8 mouse cellular contexts compared by ENCODE assay signal in the genomic region with DNA sequence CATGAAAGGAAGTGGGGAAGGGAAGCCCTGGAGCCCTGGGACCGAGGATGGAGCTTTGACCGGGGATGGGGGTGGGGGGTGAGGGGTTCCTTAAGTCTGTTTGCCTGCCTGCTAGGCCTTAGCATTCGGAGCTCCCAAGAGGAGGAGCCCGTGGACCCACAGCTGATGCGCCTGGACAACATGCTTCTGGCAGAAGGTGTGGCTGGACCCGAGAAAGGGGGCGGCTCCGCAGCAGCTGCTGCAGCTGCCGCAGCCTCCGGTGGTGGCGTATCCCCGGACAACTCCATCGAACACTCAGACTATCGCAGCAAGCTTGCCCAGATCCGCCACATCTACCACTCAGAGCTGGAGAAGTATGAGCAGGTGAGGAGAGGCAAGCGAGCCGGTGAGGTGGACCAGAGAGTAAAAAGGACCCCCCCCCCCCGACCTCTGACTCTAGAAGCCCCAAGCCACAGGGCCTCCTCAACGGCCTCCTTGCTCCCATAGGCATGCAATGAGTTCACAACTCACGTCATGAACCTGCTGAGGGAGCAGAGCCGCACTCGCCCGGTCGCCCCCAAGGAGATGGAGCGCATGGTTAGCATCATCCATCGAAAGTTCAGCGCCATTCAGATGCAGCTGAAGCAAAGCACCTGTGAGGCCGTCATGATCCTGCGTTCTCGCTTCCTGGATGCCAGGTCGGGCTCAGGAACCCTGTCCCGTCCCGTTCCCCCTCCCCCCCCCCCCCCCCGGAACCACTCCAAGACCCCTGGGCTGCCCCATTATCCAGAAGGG. TPM values are rescaled to one million over a fixed set of nuclear protein-coding genes. Genes with fewer than 3 reads are reported as not detected.
DNase-seq lines count a peak whose midpoint lies in the region; ATAC-seq and TF ChIP-seq lines count a peak whose summit lies in the region.

No protein-coding gene starts in this region.

- H3K4me2 ChIP-seq in forebrain, embryonic 14.5 days (ENCODE audit: low read length), result peak overlapping the region; percentile 84
- H3K4me2 ChIP-seq in limb, embryonic 13.5 days (replicated peaks), result peak overlapping the region; percentile 98
- peak overlapping the region; percentile 82 for H3K4me2 ChIP-seq in neural tube, embryonic 14.5 days (ENCODE audit: low read depth, low read length)

- peaks cover 14% of the 10 kb centered on the region for H3K36me3 ChIP-seq in C2C12 (ENCODE audit: control insufficient read depth, insufficient read depth)
- peaks cover 22% of the 10 kb centered on the region for H3K36me3 ChIP-seq in forebrain, embryonic 14.5 days (ENCODE audit: control insufficient read depth, insufficient read depth, low read length)
- H3K36me3 ChIP-seq in limb, embryonic 13.5 days, result peaks cover 29% of the 10 kb centered on the region
- H3K36me3 ChIP-seq in neural tube, embryonic 14.5 days (ENCODE audit: control insufficient read depth, insufficient read depth, low read length), result peaks cover 11% of the 10 kb centered on the region; the same call in 1 of the 2 replicates

- H3K9me3 ChIP-seq in forebrain, embryonic 14.5 days (replicated peaks; ENCODE audit: control insufficient read depth, low read length), result no peaks in the 10 kb centered on the region
- H3K9me3 ChIP-seq in limb, embryonic 13.5 days, result no peaks in the 10 kb centered on the region
- H3K9me3 ChIP-seq in neural tube, embryonic 14.5 days (ENCODE audit: control insufficient read depth, low read length), result no peaks in the 10 kb centered on the region

- H3ac ChIP-seq in C2C12 (ENCODE audit: control insufficient read depth, insufficient read length, low read depth), result peak overlapping the region; percentile 3

- 50% methylated on average over 33 of the region's 34 CpGs for WGBS in forebrain, embryonic 14.5 days
- 50% methylated on average over 34 of the region's 34 CpGs for WGBS in limb, embryonic 13.5 days
- WGBS in neural tube, embryonic 14.5 days, result 48% methylated on average over 33 of the region's 34 CpGs

- H3K79me3 ChIP-seq in C2C12 (ENCODE audit: low read depth), result peaks cover 2% of the 10 kb centered on the region

- peak overlapping the region; percentile 59 for H3K4me3 ChIP-seq in C2C12 (ENCODE audit: insufficient read depth, poor library complexity, severe bottlenecking)
- H3K4me3 ChIP-seq in forebrain, embryonic 14.5 days (ENCODE audit: low read depth, low read length), result peak overlapping the region; percentile 86
- peak overlapping the region; percentile 91 for H3K4me3 ChIP-seq in limb, embryonic 13.5 days
- H3K4me3 ChIP-seq in neural tube, embryonic 14.5 days (ENCODE audit: low read depth, low read length), result peak overlapping the region; percentile 64

- peaks cover 22% of the 10 kb centered on the region for H3K4me1 ChIP-seq in forebrain, embryonic 14.5 days (ENCODE audit: control insufficient read depth, insufficient read depth, low read length)
- peaks cover 76% of the 10 kb centered on the region for H3K4me1 ChIP-seq in limb, embryonic 13.5 days
- H3K4me1 ChIP-seq in neural tube, embryonic 14.5 days (ENCODE audit: control insufficient read depth, insufficient read depth, low read length), result peaks cover 30% of the 10 kb centered on the region

- H3K27ac ChIP-seq in forebrain, embryonic 14.5 days (ENCODE audit: low read depth, low read length), result peak overlapping the region; percentile 98
- H3K27ac ChIP-seq in limb, embryonic 13.5 days, result peak overlapping the region; percentile 99; the same call in 1 of the 2 replicates
- peak overlapping the region; percentile 57 for H3K27ac ChIP-seq in neural tube, embryonic 14.5 days (ENCODE audit: low read depth, low read length)

- peaks cover 20% of the 10 kb centered on the region for H3K79me2 ChIP-seq in C2C12 (ENCODE audit: control insufficient read depth, insufficient read depth)

- peak overlapping the region; percentile 99 for H3K9ac ChIP-seq in forebrain, embryonic 14.5 days (ENCODE audit: low read length)
- H3K9ac ChIP-seq in limb, embryonic 13.5 days, result peak overlapping the region; percentile 98
- H3K9ac ChIP-seq in neural tube, embryonic 14.5 days (replicated peaks; ENCODE audit: low read depth, low read length), result peak overlapping the region; percentile 67

- H3K27me3 ChIP-seq in C2C12 (ENCODE audit: control insufficient read depth, insufficient read depth, insufficient read length), result no peaks in the 10 kb centered on the region
- no peaks in the 10 kb centered on the region for H3K27me3 ChIP-seq in forebrain, embryonic 14.5 days (replicated peaks; ENCODE audit: control insufficient read depth, insufficient read depth, low read length)
- H3K27me3 ChIP-seq in limb, embryonic 13.5 days, result no peaks in the 10 kb centered on the region
- no peaks in the 10 kb centered on the region; the same call in 1 of the 2 replicates for H3K27me3 ChIP-seq in neural tube, embryonic 14.5 days (ENCODE audit: control insufficient read depth, insufficient read depth, low read length)

- DNase-seq in cerebellum, adult 11 months, result peak; percentile 21
- DNase-seq in cerebellum, postnatal 4 days (ENCODE audit: low spot score in 2 of 2), result no peak
- peak; percentile 17 for DNase-seq in forebrain, embryonic 14.5 days (ENCODE audit: low spot score)
- DNase-seq in thymus, postnatal 10 days (ENCODE audit: low spot score in 2 of 2), result no peak
- no peak for DNase-seq in thymus, adult 18-20 months

- ATAC-seq in forebrain, embryonic 14.5 days, result no peak
- ATAC-seq in limb, embryonic 13.5 days (ENCODE audit: low FRiP score, low read depth), result no peak; the same call in 1 of the 2 replicates
- no peak for ATAC-seq in neural tube, embryonic 14.5 days (ENCODE audit: low read depth)

- no peak for TF ChIP-seq CTCF in C2C12 (IDR thresholded peaks at IDR 0.05; ENCODE audit: control insufficient read depth, insufficient read depth, insufficient read length)

TF ChIP-seq in C2C12, 6 proteins besides CTCF, POLR2A, EP300 and RAD21:
- TF ChIP-seq FOSL1 (IDR thresholded peaks at IDR 0.05; ENCODE audit: insufficient read depth, low read length, poor library complexity, severe bottlenecking), result no peak
- peak; percentile 58 for TF ChIP-seq MYOD1 (IDR thresholded peaks at IDR 0.05; ENCODE audit: control insufficient read depth, insufficient read length, low read depth)

RNA-seq across cellular contexts. Expression of gene Pbx2, which starts 2.9 kb away (rescaled TPM):
- polyA plus RNA-seq in C2C12 (2012; fragmentation: generic; extraction: Trizol), result 18.1 TPM
- 6.4 and 9.6 TPM in 2 replicates for polyA plus RNA-seq in forebrain, embryonic 14.5 days (2014; fragmentation: Nextera tagmentation; extraction: Ambion mirVana)
- 17.6 and 18.9 TPM in 2 replicates for polyA plus RNA-seq in limb, embryonic 13.5 days (2015; fragmentation: Nextera tagmentation; extraction: Ambion mirVana)
- 7.7 and 8.2 TPM in 2 replicates for polyA plus RNA-seq in neural tube, embryonic 14.5 days (2014; fragmentation: Nextera tagmentation; extraction: Ambion mirVana)

RNA-seq across cellular contexts. Expression of gene Ager, which starts 3.7 kb away (rescaled TPM):
- 0.30 TPM for polyA plus RNA-seq in C2C12 (2012; fragmentation: generic; extraction: Trizol)
- 1.1 and 1.5 TPM in 2 replicates for polyA plus RNA-seq in forebrain, embryonic 14.5 days (2014; fragmentation: Nextera tagmentation; extraction: Ambion mirVana)
- polyA plus RNA-seq in limb, embryonic 13.5 days (2015; fragmentation: Nextera tagmentation; extraction: Ambion mirVana), result 3.5 TPM in 2 replicates
- 1.2 and 1.4 TPM in 2 replicates for polyA plus RNA-seq in neural tube, embryonic 14.5 days (2014; fragmentation: Nextera tagmentation; extraction: Ambion mirVana)

RNA-seq across cellular contexts. Expression of gene Gpsm3, which starts 4.3 kb away (rescaled TPM):
- 1.2 TPM for polyA plus RNA-seq in C2C12 (2012; fragmentation: generic; extraction: Trizol)
- polyA plus RNA-seq in forebrain, embryonic 14.5 days (2014; fragmentation: Nextera tagmentation; extraction: Ambion mirVana), result 3.7 and 4.5 TPM in 2 replicates
- polyA plus RNA-seq in limb, embryonic 13.5 days (2015; fragmentation: Nextera tagmentation; extraction: Ambion mirVana), result 4.0 and 5.8 TPM in 2 replicates
- polyA plus RNA-seq in neural tube, embryonic 14.5 days (2014; fragmentation: Nextera tagmentation; extraction: Ambion mirVana), result 1.4 and 3.7 TPM in 2 replicates

RNA-seq across cellular contexts. Expression of gene Rnf5, which starts 9.6 kb away (rescaled TPM):
- polyA plus RNA-seq in C2C12 (2012; fragmentation: generic; extraction: Trizol), result 37.1 TPM
- 222 TPM in 2 replicates for polyA plus RNA-seq in forebrain, embryonic 14.5 days (2014; fragmentation: Nextera tagmentation; extraction: Ambion mirVana)
- polyA plus RNA-seq in limb, embryonic 13.5 days (2015; fragmentation: Nextera tagmentation; extraction: Ambion mirVana), result 133 and 135 TPM in 2 replicates
- polyA plus RNA-seq in neural tube, embryonic 14.5 days (2014; fragmentation: Nextera tagmentation; extraction: Ambion mirVana), result 213 and 221 TPM in 2 replicates

RNA-seq across cellular contexts. Expression of gene Agpat1, which starts 10.1 kb away (rescaled TPM):
- 73.9 TPM for polyA plus RNA-seq in C2C12 (2012; fragmentation: generic; extraction: Trizol)
- polyA plus RNA-seq in forebrain, embryonic 14.5 days (2014; fragmentation: Nextera tagmentation; extraction: Ambion mirVana), result 88.6 and 106 TPM in 2 replicates
- 52.9 and 58.4 TPM in 2 replicates for polyA plus RNA-seq in limb, embryonic 13.5 days (2015; fragmentation: Nextera tagmentation; extraction: Ambion mirVana)
- 103 and 108 TPM in 2 replicates for polyA plus RNA-seq in neural tube, embryonic 14.5 days (2014; fragmentation: Nextera tagmentation; extraction: Ambion mirVana)

Comparison
In these comparisons a context has a peak if more than half of its experiments do, and no peak if none do; other contexts are left out.
1. DNase-seq: peak in cerebellum, adult 11 months (single experiment) and forebrain, embryonic 14.5 days (single experiment); none in cerebellum, postnatal 4 days (0 of 2), thymus, postnatal 10 days (0 of 2) and thymus, adult 18-20 months (0 of 2).
2. Peak in every context shown above with its lines, with median percentiles within 50 percentile points of each other: H3K4me3 ChIP-seq, H3K27ac ChIP-seq, H3K4me2 ChIP-seq and H3K9ac ChIP-seq.